Mouse (Mus musculus) MEL-GATA-1-ER (cell line): ENCODE results near the gene Ccdc107.

Source experiments
- DNase-seq: peaks from one replicate; pipeline ENCODE4 v3.0.0-alpha.2; 2012; ENCODE audit warnings: low read depth; ENCODE audit errors: extremely low read depth

Ccdc107 gene

DNA sequence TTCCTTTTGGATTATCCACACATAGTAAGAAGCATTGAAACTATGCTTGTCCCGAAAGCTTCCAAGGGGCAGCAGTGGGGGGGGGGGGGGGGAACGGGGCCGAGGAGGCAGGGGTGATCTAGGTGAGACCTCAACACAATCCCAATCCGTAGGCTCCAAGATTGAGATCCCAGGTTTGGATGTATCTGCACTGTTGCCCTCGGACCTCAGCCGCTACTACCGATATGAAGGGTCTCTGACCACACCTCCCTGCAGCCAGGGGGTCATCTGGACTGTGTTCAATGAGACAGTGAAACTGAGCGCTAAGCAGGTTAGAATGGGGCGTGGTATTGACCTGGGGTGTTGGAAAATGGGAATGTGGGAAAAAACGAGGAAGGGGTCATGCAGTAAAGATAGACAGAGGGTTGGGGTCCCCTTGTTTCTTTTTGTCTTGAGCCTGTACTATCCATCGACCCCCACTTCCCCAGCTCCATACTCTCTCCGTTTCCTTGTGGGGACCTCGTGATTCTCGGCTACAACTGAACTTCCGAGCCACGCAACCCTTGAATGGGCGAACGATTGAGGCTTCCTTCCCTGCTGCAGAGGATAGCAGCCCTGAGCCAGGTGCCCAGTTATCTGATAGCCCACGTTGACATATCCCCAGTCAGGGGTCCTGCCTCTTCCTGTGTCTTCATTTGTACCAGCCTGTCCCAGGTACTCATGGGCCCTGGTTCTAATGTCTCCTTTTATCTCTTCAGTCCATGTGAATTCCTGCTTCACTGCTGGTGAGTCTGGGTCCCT lies 19.2 kb downstream of the Ccdc107 start:
- DNase-seq: no peak

DNA sequence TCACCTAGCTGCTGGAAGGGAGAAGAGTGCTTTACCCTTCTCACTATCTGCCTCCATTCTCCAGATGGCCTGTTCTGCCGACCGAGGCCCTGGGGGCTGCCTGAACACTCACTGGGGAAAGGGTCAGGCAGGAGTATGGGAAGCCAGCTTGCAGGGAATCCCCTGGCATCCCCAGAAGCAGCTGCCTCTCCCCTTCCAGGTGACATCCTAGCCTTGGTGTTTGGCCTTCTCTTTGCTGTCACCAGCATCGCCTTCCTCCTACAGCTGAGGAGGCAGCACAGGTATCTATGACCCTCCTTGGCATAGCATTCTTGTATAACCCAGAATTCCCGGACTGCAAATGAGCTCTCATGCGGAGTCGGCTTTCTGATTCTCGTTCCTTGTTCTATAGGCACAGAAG lies 20.0 kb downstream of the Ccdc107 start:
- no peak for DNase-seq

DNA sequence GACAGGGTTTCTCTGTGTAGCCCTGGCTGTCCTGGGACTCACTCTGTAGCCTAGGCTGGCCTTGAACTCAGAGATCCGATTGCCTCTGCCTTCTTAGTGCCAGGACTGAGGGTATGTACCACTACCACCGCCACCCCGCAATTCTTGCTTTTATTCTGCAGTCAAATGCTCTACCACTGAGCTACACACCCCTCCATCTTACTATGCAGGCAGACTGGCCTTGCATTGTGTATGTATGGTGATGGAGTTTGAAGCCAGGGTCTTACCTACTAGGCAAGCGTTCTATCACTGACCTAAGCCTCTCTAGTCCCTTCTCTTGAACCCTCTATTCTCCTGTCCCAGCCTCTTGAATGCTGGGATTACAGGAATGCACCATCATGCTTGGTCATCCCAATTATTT lies 20.6 kb downstream of the Ccdc107 start:
- no peak for DNase-seq

DNA sequence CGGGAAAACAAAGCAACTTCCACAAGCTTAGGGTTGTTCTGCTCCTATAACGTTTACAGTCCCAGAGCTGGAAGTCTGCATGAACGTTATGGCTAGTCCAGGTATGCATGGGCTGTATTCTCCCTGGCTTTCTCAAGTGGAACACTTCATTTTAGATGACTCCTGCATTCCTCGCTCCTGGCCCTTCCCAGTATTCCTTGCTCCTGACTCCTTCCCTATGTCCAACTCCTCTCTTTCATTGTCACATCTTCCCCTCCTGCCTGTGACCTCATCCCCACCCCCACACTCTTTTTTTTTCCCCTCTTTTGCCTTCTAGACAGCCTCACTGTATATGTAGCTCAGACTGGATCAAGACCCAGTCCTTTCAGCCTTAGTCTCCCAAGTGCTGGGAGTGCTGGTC lies 21.1 kb downstream of the Ccdc107 start:
- DNase-seq: no peak

- no peak for DNase-seq
Observed at GRCm38 (mm10) chr4:43515764-43516708, 23.3 kb downstream of the Ccdc107 start.

DNA sequence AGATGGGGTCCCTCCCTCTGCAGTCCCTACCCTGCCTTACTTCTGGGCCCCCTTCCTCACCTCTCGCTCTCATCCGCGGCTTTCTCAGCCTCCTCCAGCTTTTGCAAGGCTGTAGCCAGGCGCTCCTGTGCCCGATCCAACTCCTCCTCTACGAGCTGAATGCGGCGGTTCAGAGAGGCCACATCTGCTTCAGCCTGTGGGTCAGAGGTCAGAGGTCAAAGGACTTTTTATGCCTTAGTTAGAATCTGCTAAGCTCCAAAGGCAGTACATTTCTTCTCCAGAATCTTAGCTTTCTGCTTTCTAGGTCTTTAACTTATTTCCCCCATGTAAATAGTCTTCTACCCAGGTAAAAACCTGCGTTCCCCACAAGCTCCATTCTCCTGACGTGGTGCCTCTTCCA lies 26.9 kb downstream of the Ccdc107 start:
- DNase-seq: no peak

DNA sequence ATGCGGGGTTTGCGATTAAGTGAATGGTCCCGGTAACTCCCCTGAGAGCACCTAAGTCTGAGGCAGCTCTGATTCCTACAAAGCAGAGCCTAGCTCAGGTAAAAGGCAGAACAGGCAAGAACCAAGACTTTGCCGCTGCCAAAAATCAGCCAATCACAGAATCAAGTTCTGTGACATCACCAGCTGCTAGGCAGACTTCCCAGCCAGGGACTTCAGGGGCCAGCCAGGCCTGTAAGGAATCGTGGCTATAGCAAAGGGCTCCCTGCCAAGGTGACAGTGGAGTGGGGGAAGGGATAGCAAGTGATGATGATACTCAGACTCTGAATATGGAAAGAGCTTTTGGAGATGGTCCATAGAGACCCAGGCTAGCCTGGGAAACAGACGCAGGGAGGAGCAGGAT lies 27.3 kb downstream of the Ccdc107 start:
- no peak for DNase-seq

DNA sequence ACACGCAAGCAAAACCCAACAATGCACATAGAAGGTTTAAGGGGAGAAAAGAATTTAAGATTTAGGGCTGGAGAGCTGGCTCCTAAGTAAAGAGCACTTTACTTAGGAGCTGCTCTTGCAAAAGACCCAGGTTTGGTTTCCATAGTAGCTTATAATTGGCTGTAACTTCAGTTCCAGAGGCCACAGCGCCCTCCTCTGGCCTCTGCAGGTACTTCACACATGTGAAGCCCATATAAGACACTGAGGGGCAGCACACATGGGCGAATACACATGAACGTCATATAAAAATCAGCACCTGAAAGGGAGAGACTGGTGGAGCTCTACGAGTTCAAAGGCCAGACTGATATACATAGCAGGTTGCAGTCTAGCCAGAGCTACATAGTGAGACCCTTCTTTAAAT lies 35.2 kb downstream of the Ccdc107 start:
- no peak for DNase-seq

- DNase-seq: no peak
Observed at GRCm38 (mm10) chr4:43528487-43528886, 35.8 kb downstream of the Ccdc107 start.

- no peak for DNase-seq
Observed at GRCm38 (mm10) chr4:43530081-43530501, 37.4 kb downstream of the Ccdc107 start.

- DNase-seq: peak; percentile 73
Observed at GRCm38 (mm10) chr4:43530581-43530980, 37.9 kb downstream of the Ccdc107 start.

- no peak for DNase-seq
Observed at GRCm38 (mm10) chr4:43533270-43533669, 40.6 kb downstream of the Ccdc107 start.

- DNase-seq: no peak
Observed at GRCm38 (mm10) chr4:43535628-43536027, 42.9 kb downstream of the Ccdc107 start.

DNA sequence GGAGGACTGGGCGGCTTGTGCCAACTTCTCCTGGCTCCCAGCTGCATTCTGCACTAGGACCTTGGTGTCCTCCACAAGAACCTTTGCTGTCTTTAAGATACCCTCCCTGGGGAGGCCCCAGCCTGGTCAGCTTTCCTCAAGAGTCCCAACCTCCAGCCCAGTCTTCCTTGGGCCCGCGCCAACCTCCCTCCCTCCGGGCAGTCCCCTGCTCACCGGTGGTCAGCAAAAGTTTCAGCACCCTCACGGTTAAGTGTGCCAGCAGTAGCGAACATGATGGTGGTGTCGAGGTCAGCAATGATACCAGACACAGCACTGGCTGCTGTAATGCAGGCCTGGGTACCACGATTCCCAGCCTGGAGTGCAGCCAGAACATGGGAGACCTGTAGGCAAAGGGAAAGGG lies 43.3 kb downstream of the Ccdc107 start:
- no peak for DNase-seq

- DNase-seq: no peak
Observed at GRCm38 (mm10) chr4:43542044-43542443, 49.3 kb downstream of the Ccdc107 start.
